Mouse (Mus musculus) cortical plate, adult 2 months (tissue): ENCODE measurements around the gene Epn3.

ENCODE experiments used
- CTCF ChIP-seq: fragments of 200-500 bp; IDR thresholded peaks from 2 replicates; pipeline ENCODE4 v1.5.1; 2011; ENCODE audit warnings: mild to moderate bottlenecking, control low read depth, low read length; ENCODE audit not compliant: insufficient read depth; ENCODE audit errors: extremely low read depth
- POLR2A ChIP-seq: fragments of 200-500 bp; IDR thresholded peaks from 2 replicates; pipeline ENCODE4 v1.6.1; 2011; ENCODE audit warnings: mild to moderate bottlenecking, low read length, control low read depth; ENCODE audit not compliant: insufficient read depth; ENCODE audit errors: extremely low read depth

GRCm38 (mm10) chr11:94485223-94485622, 14.6 kb downstream of the Epn3 start:
- TF ChIP-seq CTCF (no peak), POLR2A (no peak)
